Mouse (Mus musculus) forebrain, embryonic 11.5 days (tissue): Measurements from ENCODE around the gene Pik3cd. TPM values are rescaled to one million over a fixed set of nuclear protein-coding genes. Genes with fewer than 3 reads are reported as not detected.

Source experiments
- microRNA-seq: library from miRNA; unstranded; fragments of <30 nt; microRNA quantifications from one replicate; pipeline ENCODE4, GENCODE M21; 2016; ENCODE audit not compliant: insufficient number of aligned reads
- polyA plus RNA-seq: library from polyadenylated mRNA; unstranded; fragments of >200 nt; fragmentation: Nextera tagmentation; extraction: Ambion mirVana; gene quantifications from 2 replicates; pipeline ENCODE4 v1.2.1, GENCODE M21; 2014

The Pik3cd gene
- polyA plus RNA-seq, 1 experiment from 2014 or later, result 6.3 TPM

Small RNA genes lying within 50 kb of the gene (microRNA-seq; reads per million reads assigned to microRNA genes)
- gene Mir7023, result not detected

Other genes starting within 250 kb of the Pik3cd start
- gene Rbp7, start 247.6 kb downstream of the Pik3cd start, polyA plus RNA-seq, result not detected in 2 replicates
- 0.99 TPM in 1 of 2 replicates, not detected in the other for gene Tmem274, start 225.2 kb downstream of the Pik3cd start, polyA plus RNA-seq
- 17.3 and 19.5 TPM in 2 replicates for gene Nmnat1, start 217.4 kb downstream of the Pik3cd start, polyA plus RNA-seq
- gene Lzic, start 217.3 kb downstream of the Pik3cd start, polyA plus RNA-seq, result 55.6 and 57.6 TPM in 2 replicates
- 71.7 and 72.1 TPM in 2 replicates for gene Ctnnbip1, start 184.3 kb downstream of the Pik3cd start, polyA plus RNA-seq
- gene Clstn1, start 116.1 kb downstream of the Pik3cd start, polyA plus RNA-seq, result 48.1 and 48.4 TPM in 2 replicates
- gene Tmem201, start 35.5 kb upstream of the Pik3cd start, polyA plus RNA-seq, result 25.1 and 26.3 TPM in 2 replicates
- gene Slc25a33, start 71.7 kb upstream of the Pik3cd start, polyA plus RNA-seq, result 12.0 and 12.2 TPM in 2 replicates